Mouse (Mus musculus) erythroblast, embryonic 14.5 days (primary cell): ENCODE measurements around the gene Chst11. TPM values are rescaled to one million over a fixed set of nuclear protein-coding genes. Genes with fewer than 3 reads are reported as not detected.

ENCODE experiments used
- H3K27me3 ChIP-seq: 2 replicates; pipeline ENCODE4 v1.6.1; 2012; ENCODE audit warnings: inconsistent platforms; ENCODE audit not compliant: control insufficient read depth
- H3K36me3 ChIP-seq: 2 replicates; pipeline ENCODE4 v1.6.1; 2012; ENCODE audit warnings: mild to moderate bottlenecking, inconsistent platforms; ENCODE audit not compliant: control insufficient read depth
- H3K4me1 ChIP-seq: 2 replicates; pipeline ENCODE4 v1.6.1; 2012; ENCODE audit warnings: inconsistent platforms; ENCODE audit not compliant: control insufficient read depth
- H3K4me3 ChIP-seq: replicated peaks from 2 replicates; pipeline ENCODE3; 2012; ENCODE audit warnings: moderate library complexity, mild to moderate bottlenecking, inconsistent platforms
- H3K9me3 ChIP-seq: 2 replicates; pipeline ENCODE4 v1.6.1; 2012; ENCODE audit warnings: low read length, inconsistent platforms, mixed read lengths; ENCODE audit not compliant: control insufficient read depth
- GATA1 ChIP-seq: IDR thresholded peaks from 2 replicates; pipeline ENCODE4 v1.6.1; 2012; ENCODE audit warnings: low read length, inconsistent platforms, mixed read lengths
- TAL1 ChIP-seq: IDR thresholded peaks from 3 replicates; pipeline ENCODE4 v1.6.1; 2012; ENCODE audit warnings: low read length, inconsistent platforms, mixed read lengths
- polyA plus RNA-seq: library from polyadenylated mRNA; stranded (reverse); fragments of >175 nt; gene quantifications from 2 replicates; pipeline ENCODE4 v1.2.3, GENCODE M21; 2012

The Chst11 gene
- polyA plus RNA-seq, 1 experiment, result 0.61 TPM

GRCm38 (mm10) chr10:83159229-83159628 is 173.9 kb downstream of the Chst11 start:
- H3K9me3 ChIP-seq, result no peaks in the 10 kb centered on the region
- no peak for TF ChIP-seq GATA1
- no peak for TF ChIP-seq TAL1
- peaks cover 24% of the 10 kb centered on the region for H3K4me1 ChIP-seq
- H3K36me3 ChIP-seq, result peaks cover 2% of the 10 kb centered on the region; the same call in 1 of the 2 replicates
- no peaks in the 10 kb centered on the region for H3K27me3 ChIP-seq
- H3K4me3 ChIP-seq, result no peak overlapping the region

DNA sequence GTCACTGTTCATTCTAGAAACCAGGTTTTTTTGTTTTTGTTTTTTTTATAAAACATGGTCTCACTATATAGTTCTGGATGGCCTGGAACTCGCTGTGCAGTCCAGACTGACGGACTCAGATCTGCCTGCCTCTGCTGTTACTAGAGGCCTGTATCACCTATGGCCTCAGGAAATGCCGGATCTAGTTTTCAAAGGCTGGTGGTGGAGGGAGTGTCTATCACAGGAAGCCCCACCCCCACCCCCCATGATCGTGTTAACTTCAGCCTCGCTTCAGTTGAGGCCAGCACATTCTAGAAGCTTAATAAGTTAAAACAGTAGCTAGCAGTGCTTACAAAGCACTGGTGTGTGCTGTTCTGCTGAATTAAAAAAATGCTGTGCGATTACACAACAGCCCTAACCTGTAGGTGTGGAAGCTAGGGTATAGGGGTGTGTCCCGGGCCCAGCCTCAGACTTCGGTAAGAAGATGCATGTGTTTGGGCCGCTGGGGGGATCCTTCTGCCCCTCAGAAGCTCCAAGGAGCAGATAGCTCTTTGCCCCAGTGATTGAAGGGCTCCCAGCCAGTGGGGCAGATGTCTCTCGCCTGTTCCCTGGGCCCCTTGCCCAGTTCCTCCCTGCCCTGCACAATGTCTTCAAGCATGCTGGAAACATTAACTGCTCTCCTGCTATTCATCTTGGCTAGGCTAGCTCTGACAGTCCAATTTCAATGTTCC is 176.5 kb downstream of the Chst11 start:
- Histone ChIP-seq H3K27me3 (no peaks in the 10 kb centered on the region), H3K4me1 (peaks cover 23% of the 10 kb centered on the region), H3K9me3 (no peaks in the 10 kb centered on the region), H3K4me3 (no peak overlapping the region), H3K36me3 (no peaks in the 10 kb centered on the region)
- no peak for TF ChIP-seq TAL1
- no peak for TF ChIP-seq GATA1

- no peak for TF ChIP-seq TAL1
- no peak for TF ChIP-seq GATA1
- Histone ChIP-seq H3K4me3 (no peak overlapping the region), H3K9me3 (no peaks in the 10 kb centered on the region), H3K36me3 (no peaks in the 10 kb centered on the region), H3K4me1 (peaks cover 18% of the 10 kb centered on the region), H3K27me3 (no peaks in the 10 kb centered on the region)
Measured at GRCm38 (mm10) chr10:83163946-83164345, 178.6 kb downstream of the Chst11 start.

GRCm38 (mm10) chr10:83164901-83165435 is 179.7 kb downstream of the Chst11 start:
- TF ChIP-seq GATA1, result no peak
- no peak for TF ChIP-seq TAL1
- Histone ChIP-seq H3K4me1 (peaks cover 18% of the 10 kb centered on the region), H3K4me3 (no peak overlapping the region), H3K9me3 (no peaks in the 10 kb centered on the region), H3K27me3 (no peaks in the 10 kb centered on the region), H3K36me3 (no peaks in the 10 kb centered on the region)

DNA sequence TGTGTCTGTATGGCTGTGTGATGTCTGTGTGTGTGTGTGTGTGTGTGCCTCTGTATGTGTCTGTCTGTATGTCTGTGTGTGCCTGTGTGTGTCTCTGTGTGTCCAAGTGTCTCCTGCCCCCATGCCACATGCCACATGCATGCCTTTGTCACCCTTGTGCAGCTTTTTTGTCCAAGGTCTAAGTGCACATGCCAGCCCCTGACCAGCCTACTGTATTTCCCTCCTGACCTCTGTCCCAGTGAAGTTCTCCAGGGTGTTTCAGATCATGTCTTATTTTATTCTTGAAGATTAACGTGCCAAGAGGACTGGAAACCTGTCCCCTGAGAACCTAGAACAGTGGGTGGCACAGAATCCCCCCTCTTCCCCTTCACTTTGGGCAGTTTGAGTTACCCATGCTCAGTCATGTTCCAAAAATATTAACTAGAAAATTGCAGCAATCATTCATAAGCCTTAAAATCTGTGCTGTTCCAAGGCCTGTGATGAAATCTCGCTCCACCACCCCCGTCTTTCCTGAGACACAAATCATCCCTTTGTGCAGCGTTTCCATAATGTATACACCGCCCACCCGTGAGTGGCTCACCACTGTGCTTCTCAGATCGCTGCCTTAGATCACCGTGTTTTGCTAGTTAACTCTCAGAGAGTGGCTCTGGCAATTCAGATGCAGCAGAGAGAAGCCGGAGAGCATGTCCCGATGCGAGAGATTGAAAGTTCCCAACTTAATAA is 180.4 kb downstream of the Chst11 start:
- Histone ChIP-seq H3K36me3 (no peaks in the 10 kb centered on the region), H3K9me3 (no peaks in the 10 kb centered on the region), H3K4me1 (peaks cover 18% of the 10 kb centered on the region), H3K4me3 (no peak overlapping the region), H3K27me3 (no peaks in the 10 kb centered on the region)
- TF ChIP-seq TAL1 (no peak), GATA1 (no peak)

DNA sequence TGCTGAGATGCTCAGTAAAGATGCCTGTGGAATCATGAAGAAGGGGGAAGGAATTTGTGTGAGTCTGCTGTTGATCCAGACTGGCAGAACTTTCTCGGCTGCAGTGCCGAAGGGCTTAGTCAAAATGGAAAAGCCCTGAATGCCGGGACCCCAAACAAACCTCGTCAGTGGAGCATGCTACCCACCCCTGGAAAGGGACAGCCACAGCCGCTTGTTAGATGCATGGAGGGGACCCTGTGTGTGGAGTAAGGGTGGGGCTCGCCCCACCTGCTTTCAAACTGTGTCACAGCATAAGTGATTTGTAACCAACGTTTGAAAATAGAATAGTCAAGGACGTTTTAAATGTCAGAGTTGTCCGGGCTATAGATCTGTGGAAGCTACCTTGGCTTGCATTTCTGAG is 181.0 kb downstream of the Chst11 start:
- TF ChIP-seq GATA1 (no peak), TAL1 (no peak)
- H3K9me3 ChIP-seq, result no peaks in the 10 kb centered on the region
- H3K27me3 ChIP-seq, result no peaks in the 10 kb centered on the region
- H3K4me3 ChIP-seq, result no peak overlapping the region
- no peaks in the 10 kb centered on the region for H3K36me3 ChIP-seq
- H3K4me1 ChIP-seq, result peaks cover 16% of the 10 kb centered on the region

- Histone ChIP-seq H3K27me3 (no peaks in the 10 kb centered on the region), H3K4me1 (peaks cover 15% of the 10 kb centered on the region), H3K9me3 (no peaks in the 10 kb centered on the region), H3K36me3 (no peaks in the 10 kb centered on the region), H3K4me3 (no peak overlapping the region)
- TF ChIP-seq GATA1 (no peak), TAL1 (no peak)
Measured at GRCm38 (mm10) chr10:83167492-83167891, 182.2 kb downstream of the Chst11 start.

GRCm38 (mm10) chr10:83168303-83169056 is 183.2 kb downstream of the Chst11 start:
- TF ChIP-seq TAL1 (no peak), GATA1 (no peak)
- Histone ChIP-seq H3K36me3 (no peaks in the 10 kb centered on the region), H3K4me1 (peaks cover 13% of the 10 kb centered on the region), H3K4me3 (no peak overlapping the region), H3K27me3 (no peaks in the 10 kb centered on the region), H3K9me3 (no peaks in the 10 kb centered on the region)

DNA sequence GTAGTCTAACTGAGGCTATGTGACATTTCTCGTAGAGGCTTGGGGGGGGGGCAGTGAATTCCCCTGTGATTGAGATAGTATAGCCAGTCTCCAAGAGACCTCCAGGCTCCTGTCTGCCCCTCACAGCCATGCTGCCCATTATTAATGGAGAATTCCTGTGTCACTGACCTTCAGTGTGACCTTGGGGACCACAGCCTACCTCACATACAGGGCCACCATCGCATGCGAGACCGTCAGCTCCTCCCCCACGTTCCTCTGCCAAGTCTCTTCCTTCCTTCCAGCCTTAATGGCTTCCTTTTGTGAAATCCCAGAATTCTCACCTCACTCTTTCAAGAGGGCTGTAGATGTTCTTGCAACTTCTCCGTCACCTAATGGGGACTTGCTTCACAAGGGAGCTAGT is 184.3 kb downstream of the Chst11 start:
- Histone ChIP-seq H3K4me1 (peaks cover 6% of the 10 kb centered on the region), H3K9me3 (no peaks in the 10 kb centered on the region), H3K4me3 (no peak overlapping the region), H3K27me3 (no peaks in the 10 kb centered on the region), H3K36me3 (no peaks in the 10 kb centered on the region)
- no peak for TF ChIP-seq TAL1
- TF ChIP-seq GATA1, result no peak
